Mouse (Mus musculus): ENCODE measurements around the gene Syvn1.

DNA sequence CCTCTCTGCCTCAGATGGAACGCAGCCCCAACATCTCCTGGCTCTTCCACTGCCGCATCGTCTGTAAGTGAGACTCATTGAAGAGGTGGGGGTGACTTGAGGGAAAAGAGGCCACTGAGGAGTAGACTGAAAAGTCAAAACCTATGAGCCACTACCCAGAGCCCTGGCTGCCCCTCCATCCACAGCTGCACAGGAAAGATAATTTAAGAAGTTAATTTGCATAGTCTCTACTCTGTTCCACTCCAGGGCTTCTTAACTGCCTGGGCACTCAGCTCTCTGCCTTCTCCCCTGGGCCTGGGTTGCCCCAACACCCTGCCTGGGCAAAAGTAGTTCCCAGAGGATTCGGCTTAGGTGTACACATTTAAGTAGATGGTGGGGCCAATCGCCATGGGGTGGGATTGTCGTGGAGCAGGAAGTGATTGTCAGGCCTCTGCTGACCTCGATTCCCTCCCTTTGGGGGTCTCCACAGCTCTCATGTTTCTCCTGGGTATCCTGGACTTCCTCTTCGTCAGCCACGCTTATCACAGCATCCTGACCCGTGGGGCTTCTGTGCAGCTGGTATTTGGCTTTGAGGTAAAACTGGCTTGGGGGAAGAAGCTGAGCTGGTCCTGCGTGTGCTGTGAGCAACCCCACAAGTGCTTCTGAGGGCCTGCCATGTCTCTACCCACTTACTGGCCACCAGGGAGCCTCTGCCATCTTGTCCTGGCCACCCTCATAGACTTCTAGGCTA, 2.5 kb downstream of the Syvn1 start:
- TF ChIP-seq POLR2A (IDR thresholded peaks at IDR 0.05; ENCODE audit: borderline replicate concordance, low read depth, low read length) (no peak), CTCF (IDR thresholded peaks at IDR 0.05; ENCODE audit: low read depth, low read length) (no peak)
